Mouse (Mus musculus) E14TG2a.4 (cell line): ENCODE results near the gene Ggct.

Experiments used
- CTCF ChIP-seq: conservative IDR thresholded peaks from 2 replicates; pipeline ENCODE4 v1.5.1; 2014; ENCODE audit warnings: low read length
- NANOG ChIP-seq: IDR thresholded peaks from 2 replicates; pipeline ENCODE4 v1.6.1; 2014; ENCODE audit warnings: borderline replicate concordance, low read length, mixed read lengths
- POU5F1 ChIP-seq: IDR thresholded peaks from 2 replicates; pipeline ENCODE4 v1.6.1; 2014; ENCODE audit warnings: low read length, borderline replicate concordance

DNA sequence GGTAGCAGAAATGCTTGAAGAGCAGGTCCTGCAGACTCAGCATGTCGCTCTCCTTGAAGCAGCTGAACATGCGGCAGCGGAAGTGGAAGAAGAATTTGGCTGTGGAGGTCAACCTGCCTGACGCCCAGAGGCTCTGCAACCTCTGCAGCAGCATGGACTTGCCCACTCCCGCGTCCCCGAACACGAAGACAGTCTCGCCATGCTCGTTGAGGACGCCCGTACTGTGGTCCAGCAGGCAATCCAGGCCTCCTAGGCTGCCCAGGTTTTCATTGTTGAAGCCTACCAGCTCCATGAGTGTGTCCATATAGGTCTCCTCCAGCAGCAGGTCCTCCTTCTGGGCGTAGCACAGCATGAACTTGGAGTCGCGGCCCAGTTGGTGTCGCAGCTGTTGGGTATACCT, 48.2 kb downstream of the Ggct start:
- TF ChIP-seq CTCF, result no peak
- TF ChIP-seq NANOG, result no peak
- TF ChIP-seq POU5F1, result no peak
